ENCODE assay signal across 8 mouse cellular contexts in genomic region chr17:34122188-34122984, GRCm38 (mm10). TPM values are rescaled to one million over a fixed set of nuclear protein-coding genes. Genes with fewer than 3 reads are reported as not detected.
DNase-seq lines count a peak whose midpoint lies in the region; ATAC-seq and TF ChIP-seq lines count a peak whose summit lies in the region.

Gene Brd2 (minus strand): TSS chr17:34122634.

- in situ Hi-C loops in Patski (cut with MboI; ENCODE audit: low pct_unique_long_range_greater_than_20kb), result loop anchor here (25.0 kb wide), 1 partner anchor 1790 kb away; the partner anchor contains the start of genes Atat1, Mrps18b and Ppp1r10

- WGBS in hindbrain, embryonic 11.5 days, result 1% methylated on average over 67 of the region's 75 CpGs
- 3% methylated on average over 65 of the region's 75 CpGs for WGBS in lung, postnatal 0 days

- H3K4me1 ChIP-seq in hindbrain, embryonic 11.5 days (replicated peaks; ENCODE audit: control insufficient read depth, insufficient read depth, low read length), result 0 out of 2 replicates have a peak, but pooled peaks cover 2% of the 10 kb centered on the region
- peaks cover 16% of the 10 kb centered on the region; the same call in 1 of the 2 replicates for H3K4me1 ChIP-seq in lung, postnatal 0 days (ENCODE audit: insufficient read depth, low read depth, low read length)

- H3K27me3 ChIP-seq in Patski, result no peaks in the 10 kb centered on the region
- no peaks in the 10 kb centered on the region for H3K27me3 ChIP-seq in hindbrain, embryonic 11.5 days (ENCODE audit: control insufficient read depth, insufficient read depth, low read length)
- no peaks in the 10 kb centered on the region for H3K27me3 ChIP-seq in lung, postnatal 0 days (replicated peaks; ENCODE audit: insufficient read depth, low read length)

- ATAC-seq in Patski, result peak; percentile 23
- peak; percentile 54 for ATAC-seq in hindbrain, embryonic 11.5 days (ENCODE audit: low FRiP score)
- peak; percentile 47 for ATAC-seq in lung, postnatal 0 days

- H3K4me3 ChIP-seq in hindbrain, embryonic 11.5 days (ENCODE audit: low read depth, low read length), result peak within 1 kb of the TSS; percentile 100
- peak within 1 kb of the TSS; percentile 92 for H3K4me3 ChIP-seq in lung, postnatal 0 days (ENCODE audit: low read depth, low read length)

- CTCF ChIA-PET in Patski (lab: Charles Lee), result interaction anchor here (4.4 to 6.9 kb wide), 2 partner anchors 12 kb away, joined by 33 to 42 read pairs; no protein-coding TSS in a partner anchor

- TF ChIP-seq CTCF in Patski (IDR thresholded peaks at IDR 0.05), result no peak
- TF ChIP-seq CTCF in lung, postnatal 0 days (IDR thresholded peaks at IDR 0.05), result peak; percentile 17; the same call in 1 of the 2 replicates

- peak within 1 kb of the TSS; percentile 95 for H3K4me2 ChIP-seq in hindbrain, embryonic 11.5 days (replicated peaks; ENCODE audit: low read depth, low read length)
- peak within 1 kb of the TSS; percentile 94 for H3K4me2 ChIP-seq in lung, postnatal 0 days (replicated peaks; ENCODE audit: low read depth, low read length)

- peak; percentile 77 for TF ChIP-seq EP300 in lung, postnatal 0 days (IDR thresholded peaks at IDR 0.05)

- H3K36me3 ChIP-seq in hindbrain, embryonic 11.5 days (ENCODE audit: control insufficient read depth, insufficient read depth, low read length), result 0 out of 2 replicates have a peak, but pooled peaks cover 3% of the 10 kb centered on the region
- H3K36me3 ChIP-seq in lung, postnatal 0 days (ENCODE audit: insufficient read depth, low read length), result no peaks in the 10 kb centered on the region

- peak within 1 kb of the TSS; percentile 97 for H3K9ac ChIP-seq in hindbrain, embryonic 11.5 days (ENCODE audit: low read depth, low read length)
- peak within 1 kb of the TSS; percentile 96 for H3K9ac ChIP-seq in lung, postnatal 0 days (replicated peaks; ENCODE audit: low read depth)

- no peaks in the 10 kb centered on the region for H3K9me3 ChIP-seq in hindbrain, embryonic 11.5 days (ENCODE audit: control insufficient read depth, low read length)
- H3K9me3 ChIP-seq in lung, postnatal 0 days (ENCODE audit: low read length), result no peaks in the 10 kb centered on the region

- peak within 1 kb of the TSS; percentile 100 for H3K27ac ChIP-seq in hindbrain, embryonic 11.5 days (ENCODE audit: low read depth, low read length)
- peak within 1 kb of the TSS; percentile 100 for H3K27ac ChIP-seq in lung, postnatal 0 days (ENCODE audit: low read length)

- peak; percentile 80 for DNase-seq in Patski (ENCODE audit: low read depth, low spot score)
- peak; percentile 99 for DNase-seq in cerebellum, postnatal 10 days
- peak; percentile 94 to 97 for DNase-seq in frontal cortex, postnatal 10 days (ENCODE audit: low spot score in 2 of 2)
- DNase-seq in hindbrain, embryonic 11.5 days (ENCODE audit: low spot score), result peak; percentile 98
- peak; percentile 98 to 99 for DNase-seq in layer of hippocampus, postnatal 10 days (ENCODE audit: low spot score in 2 of 2)
- DNase-seq in lung, postnatal 0 days (ENCODE audit: low spot score), result peak; percentile 98
- DNase-seq in ovary, postnatal 10 days (ENCODE audit: low spot score), result peak; percentile 97
- DNase-seq in thymus, postnatal 0 days (ENCODE audit: low spot score), result peak; percentile 99

- POLR2A ChIA-PET in Patski (lab: Charles Lee), result interaction anchor here (0.8 to 1.4 kb wide), 4 partner anchors 7 to 13 kb away, joined by 3 to 5 read pairs (median 4); no protein-coding TSS in a partner anchor

RNA-seq across cellular contexts. Expression of gene Brd2, which starts in this region (rescaled TPM):
- polyA plus RNA-seq in Patski (2021), result 239 TPM
- 113 and 159 TPM in 2 replicates for polyA plus RNA-seq in hindbrain, embryonic 11.5 days (2014; fragmentation: Nextera tagmentation; extraction: Ambion mirVana)
- total RNA-seq in layer of hippocampus, postnatal 10 days (2021), result 100 to 1,000 TPM; 252 to 263 TPM
- polyA plus RNA-seq in lung, postnatal 0 days (2015; fragmentation: Nextera tagmentation; extraction: Ambion mirVana), result 80.2 and 80.3 TPM in 2 replicates
- 98.3 and 107 TPM in 2 replicates for polyA plus RNA-seq in thymus, postnatal 0 days (2015; fragmentation: Nextera tagmentation; extraction: Ambion mirVana)

Comparison
In these comparisons a context has a peak if more than half of its experiments do, and no peak if none do; other contexts are left out.
1. Peak in every context shown above with its lines: DNase-seq, ATAC-seq, H3K4me3 ChIP-seq and H3K27ac ChIP-seq.